Mouse (Mus musculus) E14TG2a.4 (cell line): ENCODE results near the gene Chmp3.
A peak's percentile ranks its signal among the peaks of the same experiment; 100 is the strongest.

Source experiments
- H3K27me3 ChIP-seq: 2 replicates; pipeline ENCODE4 v1.6.1; 2014; ENCODE audit warnings: low read length, control low read depth; ENCODE audit not compliant: insufficient read depth
- H3K36me3 ChIP-seq: 2 replicates; pipeline ENCODE4 v1.6.1; 2014; ENCODE audit warnings: low read length, control low read depth; ENCODE audit not compliant: insufficient read depth
- H3K4me1 ChIP-seq: replicated peaks from 2 replicates; pipeline ENCODE4 v1.6.1; 2014; ENCODE audit warnings: low read depth, low read length, control low read depth
- H3K4me3 ChIP-seq: replicated peaks from 2 replicates; pipeline ENCODE4 v1.5.1; 2014; ENCODE audit warnings: mild to moderate bottlenecking, low read length
- H3K9me3 ChIP-seq: 2 replicates; pipeline ENCODE4 v1.6.1; 2014; ENCODE audit warnings: low read length, control low read depth
- CTCF ChIP-seq: conservative IDR thresholded peaks from 2 replicates; pipeline ENCODE4 v1.5.1; 2014; ENCODE audit warnings: low read length
- NANOG ChIP-seq: IDR thresholded peaks from 2 replicates; pipeline ENCODE4 v1.6.1; 2014; ENCODE audit warnings: borderline replicate concordance, low read length, mixed read lengths
- POU5F1 ChIP-seq: IDR thresholded peaks from 2 replicates; pipeline ENCODE4 v1.6.1; 2014; ENCODE audit warnings: low read length, borderline replicate concordance

The Chmp3 gene

GRCm38 (mm10) chr6:71527056-71527455 is 16.5 kb upstream of the Chmp3 start:
- TF ChIP-seq CTCF: no peak
- TF ChIP-seq NANOG: no peak
- TF ChIP-seq POU5F1: no peak
- H3K9me3 ChIP-seq: no peaks in the 10 kb centered on the region
- H3K27me3 ChIP-seq: peaks cover 2% of the 10 kb centered on the region; the same call in 1 of the 2 replicates
- peaks cover 12% of the 10 kb centered on the region for H3K4me1 ChIP-seq
- H3K4me3 ChIP-seq: no peak overlapping the region
- no peaks in the 10 kb centered on the region for H3K36me3 ChIP-seq

GRCm38 (mm10) chr6:71527826-71528225 is 15.8 kb upstream of the Chmp3 start:
- no peaks in the 10 kb centered on the region for H3K36me3 ChIP-seq
- peaks cover 2% of the 10 kb centered on the region; the same call in 1 of the 2 replicates for H3K27me3 ChIP-seq
- TF ChIP-seq POU5F1 (no peak), CTCF (no peak), NANOG (no peak)
- H3K4me1 ChIP-seq: peaks cover 12% of the 10 kb centered on the region
- H3K9me3 ChIP-seq: no peaks in the 10 kb centered on the region
- H3K4me3 ChIP-seq: peak overlapping the region; percentile 43; the same call in 1 of the 2 replicates

DNA sequence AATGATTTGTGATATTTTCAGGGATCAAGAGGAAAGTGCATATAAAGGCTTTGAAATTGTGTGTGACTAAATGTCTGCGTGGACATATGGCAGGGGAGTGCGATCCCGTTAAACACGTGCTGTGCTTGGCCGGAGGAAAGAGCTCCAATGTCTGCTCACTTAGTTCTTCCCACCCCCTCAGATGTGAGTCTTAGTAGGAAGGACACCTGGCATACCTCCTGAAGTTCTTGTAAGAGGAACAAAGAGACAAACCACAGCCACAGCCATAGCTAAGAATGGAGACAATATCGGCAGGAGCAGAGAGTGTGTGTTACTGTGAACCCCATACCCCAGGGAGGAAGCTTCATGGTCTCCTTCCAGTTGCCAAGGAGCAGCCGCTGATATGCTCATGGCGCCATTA is 13.4 kb upstream of the Chmp3 start:
- no peaks in the 10 kb centered on the region for H3K9me3 ChIP-seq
- H3K4me1 ChIP-seq: peaks cover 12% of the 10 kb centered on the region
- no peaks in the 10 kb centered on the region for H3K36me3 ChIP-seq
- TF ChIP-seq CTCF (no peak), NANOG (no peak), POU5F1 (no peak)
- no peaks in the 10 kb centered on the region; the same call in 1 of the 2 replicates for H3K27me3 ChIP-seq
- no peak overlapping the region for H3K4me3 ChIP-seq

DNA sequence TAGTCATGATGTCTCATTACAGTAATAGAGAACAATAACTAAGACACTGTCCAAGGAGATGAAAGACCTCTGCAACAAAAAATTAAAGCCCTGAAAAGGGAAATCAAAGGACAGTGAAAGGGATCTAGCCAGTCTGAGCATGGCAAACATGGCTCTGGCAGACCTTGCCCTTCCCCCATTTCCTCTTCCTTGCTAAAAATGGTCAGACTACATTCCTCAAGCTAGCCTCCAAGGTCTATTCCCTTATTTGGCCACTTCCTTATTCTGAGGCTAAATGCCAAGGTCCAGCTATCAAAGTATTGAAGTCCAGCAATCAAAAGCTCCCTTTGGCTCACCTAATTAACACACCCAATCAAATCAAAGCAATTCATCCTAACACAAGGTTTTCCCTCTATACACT is 6.3 kb upstream of the Chmp3 start:
- no peak for TF ChIP-seq POU5F1
- no peaks in the 10 kb centered on the region for H3K36me3 ChIP-seq

GRCm38 (mm10) chr6:71555507-71555951 is 11.9 kb downstream of the Chmp3 start:
- Histone ChIP-seq H3K9me3 (no peaks in the 10 kb centered on the region), H3K4me3 (no peak overlapping the region), H3K27me3 (no peaks in the 10 kb centered on the region), H3K4me1 (no peaks in the 10 kb centered on the region), H3K36me3 (peaks cover 10% of the 10 kb centered on the region)
- TF ChIP-seq POU5F1 (no peak), NANOG (no peak), CTCF (no peak)

More for the DNA sequence above, 6.3 kb upstream of the Chmp3 start:
- H3K4me3 ChIP-seq: no peak overlapping the region
- no peaks in the 10 kb centered on the region for H3K27me3 ChIP-seq
- no peaks in the 10 kb centered on the region for H3K4me1 ChIP-seq
- no peaks in the 10 kb centered on the region for H3K9me3 ChIP-seq

- peaks cover 18% of the 10 kb centered on the region for H3K36me3 ChIP-seq
- no peaks in the 10 kb centered on the region for H3K9me3 ChIP-seq
- no peaks in the 10 kb centered on the region for H3K27me3 ChIP-seq
- no peak for TF ChIP-seq CTCF
- no peak for TF ChIP-seq POU5F1
- no peak for TF ChIP-seq NANOG
- no peaks in the 10 kb centered on the region for H3K4me1 ChIP-seq
- no peak overlapping the region for H3K4me3 ChIP-seq
Measured at GRCm38 (mm10) chr6:71556826-71557225, 13.2 kb downstream of the Chmp3 start.

GRCm38 (mm10) chr6:71568616-71569015 is 25.0 kb downstream of the Chmp3 start:
- Histone ChIP-seq H3K27me3 (no peaks in the 10 kb centered on the region), H3K9me3 (no peaks in the 10 kb centered on the region), H3K4me1 (peaks cover 19% of the 10 kb centered on the region), H3K36me3 (peaks cover 33% of the 10 kb centered on the region), H3K4me3 (no peak overlapping the region)
- TF ChIP-seq POU5F1: no peak
- no peak for TF ChIP-seq NANOG
- no peak for TF ChIP-seq CTCF

GRCm38 (mm10) chr6:71569025-71569424 is 25.4 kb downstream of the Chmp3 start:
- peaks cover 19% of the 10 kb centered on the region for H3K4me1 ChIP-seq
- H3K36me3 ChIP-seq: peaks cover 36% of the 10 kb centered on the region
- H3K4me3 ChIP-seq: no peak overlapping the region
- no peaks in the 10 kb centered on the region for H3K9me3 ChIP-seq
- TF ChIP-seq CTCF: no peak
- no peak for TF ChIP-seq POU5F1
- no peak for TF ChIP-seq NANOG
- H3K27me3 ChIP-seq: no peaks in the 10 kb centered on the region

DNA sequence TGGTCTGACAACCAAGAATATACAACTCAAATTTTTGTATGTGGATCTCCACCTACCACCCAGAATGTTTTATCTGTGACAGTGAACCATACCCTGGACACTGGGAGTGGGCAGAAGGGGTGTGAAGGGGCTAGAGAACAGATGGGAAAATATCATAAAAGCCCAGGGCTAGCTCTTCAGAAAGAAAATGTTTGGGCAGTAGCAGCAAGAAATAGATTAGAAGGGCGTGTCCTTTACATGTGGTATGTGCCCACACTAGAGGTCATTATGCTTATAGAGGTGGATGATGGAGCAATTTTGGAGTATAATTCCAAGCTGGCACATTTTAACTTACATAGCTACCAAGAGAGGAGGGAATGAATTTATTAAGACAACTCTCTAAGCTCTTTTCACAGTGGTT is 31.8 kb downstream of the Chmp3 start:
- no peaks in the 10 kb centered on the region for H3K4me1 ChIP-seq
- peaks cover 68% of the 10 kb centered on the region for H3K36me3 ChIP-seq
- H3K27me3 ChIP-seq: no peaks in the 10 kb centered on the region
- H3K4me3 ChIP-seq: no peak overlapping the region
- TF ChIP-seq POU5F1 (no peak), NANOG (no peak), CTCF (no peak)
- H3K9me3 ChIP-seq: no peaks in the 10 kb centered on the region

GRCm38 (mm10) chr6:71579478-71579877 is 35.9 kb downstream of the Chmp3 start:
- peaks cover 62% of the 10 kb centered on the region for H3K36me3 ChIP-seq
- no peaks in the 10 kb centered on the region for H3K9me3 ChIP-seq
- no peak for TF ChIP-seq NANOG
- no peak for TF ChIP-seq CTCF
- TF ChIP-seq POU5F1: no peak
- H3K4me3 ChIP-seq: no peak overlapping the region
- peaks cover 11% of the 10 kb centered on the region for H3K4me1 ChIP-seq
- no peaks in the 10 kb centered on the region for H3K27me3 ChIP-seq
